Mouse (Mus musculus) kidney, adult 10 weeks (tissue): Measurements from ENCODE around the gene Hus1. TPM values are rescaled to one million over a fixed set of nuclear protein-coding genes. Genes with fewer than 3 reads are reported as not detected.

Experiments
- polyA plus RNA-seq: library from polyadenylated mRNA; stranded (reverse); fragments of 350-450 nt; fragmentation: Illumina TruSeq; extraction: RNeasy Lipid Tissue Mini Kit (QIAGEN cat#74804); gene quantifications from one replicate; pipeline ENCODE4 v1.2.3, GENCODE M21; 2014; ENCODE audit warnings: low read depth, low replicate concordance

The Hus1 gene
- 34.4 TPM for polyA plus RNA-seq

GRCm38 (mm10) chr11:9010853-9011339 is at the start of gene Hus1:
TSS of gene Hus1 (minus strand) at chr11:9011191.

GRCm38 (mm10) chr11:9048703-9049060 is 37.7 kb upstream of the Hus1 start, which contains the start of gene Sun3:
TSS of gene Sun3 (minus strand) at chr11:9048991.

GRCm38 (mm10) chr11:9048011-9048702 is 37.2 kb upstream of the Hus1 start, which contains the start of gene Gm11992:
TSS of gene Gm11992 (plus strand) at chr11:9048594.

GRCm38 (mm10) chr11:8973166-8973565 is 37.8 kb downstream of the Hus1 start, which contains the start of gene Pkd1l1:
TSS of gene Pkd1l1 (minus strand) at chr11:8973266.

Other genes with a start within 250 kb of the Hus1 start
- gene Pkd1l1, start 37.9 kb downstream of the Hus1 start, polyA plus RNA-seq, result not detected
- gene Gm11992, start 37.4 kb upstream of the Hus1 start, polyA plus RNA-seq, result 24.8 TPM
- 7.1 TPM for gene Sun3, start 37.8 kb upstream of the Hus1 start, polyA plus RNA-seq
- 11.9 TPM for gene Upp1, start 106.9 kb upstream of the Hus1 start, polyA plus RNA-seq
- gene Abca13, start 180.8 kb upstream of the Hus1 start, polyA plus RNA-seq, result 93.8 TPM